Mouse (Mus musculus): ENCODE results near the gene Pou3f1.

Pou3f1 gene

DNA sequence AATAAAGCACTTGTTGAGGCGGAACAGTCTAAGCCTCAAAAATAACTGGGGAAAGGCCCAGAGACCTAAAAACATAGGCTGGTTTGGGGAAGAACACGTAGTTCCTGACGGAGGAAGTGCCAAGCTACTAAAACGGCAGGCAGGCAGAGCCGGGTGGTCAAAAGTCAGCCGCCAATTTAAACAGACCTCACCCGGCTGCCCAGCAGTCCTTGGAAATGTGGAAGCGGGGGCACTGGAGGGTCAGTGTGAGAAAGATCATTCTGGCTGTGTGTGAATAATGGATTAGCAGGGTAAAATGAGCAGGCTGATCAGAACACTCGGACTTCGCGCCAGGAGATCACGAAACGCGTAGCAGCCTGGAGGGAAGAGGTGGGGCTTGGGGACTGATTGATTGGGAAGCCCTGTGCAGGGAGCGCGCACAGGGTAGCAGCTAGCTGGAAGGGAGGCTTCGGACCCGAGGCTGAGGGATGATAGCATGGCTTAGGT is 53.4 kb downstream of the Pou3f1 start:
- DNase-seq (ENCODE audit: low read depth, low spot score): peak; percentile 81

Measured in A20 (cell line).